Mouse (Mus musculus): ENCODE measurements at regions not wholly inside any gene's neighbourhood (a gene's known extent, or its start where the extent isn't known, plus 50 kb on each side); places are given as distances from the start of the nearest gene placed in this dataset.

- Histone ChIP-seq H3K4me1 (0 out of 2 replicates have a peak, but pooled peaks cover 2% of the 10 kb centered on the region), H3K27ac (no peak overlapping the region), H3K4me3 (no peak overlapping the region), H3K36me3 (no peaks in the 10 kb centered on the region), H3K27me3 (no peaks in the 10 kb centered on the region), H3K4me2 (replicated peaks) (no peak overlapping the region), H3K9me3 (replicated peaks) (no peaks in the 10 kb centered on the region), H3K9ac (no peak overlapping the region)
- ATAC-seq (ENCODE audit: low FRiP score) = no peak
- WGBS = 36% methylated on average over 3 of the region's 3 CpGs
These were observed 582.5 kb downstream of the Btbd3 start for GRCm38 (mm10) chr2:138838846-138839245.

DNA sequence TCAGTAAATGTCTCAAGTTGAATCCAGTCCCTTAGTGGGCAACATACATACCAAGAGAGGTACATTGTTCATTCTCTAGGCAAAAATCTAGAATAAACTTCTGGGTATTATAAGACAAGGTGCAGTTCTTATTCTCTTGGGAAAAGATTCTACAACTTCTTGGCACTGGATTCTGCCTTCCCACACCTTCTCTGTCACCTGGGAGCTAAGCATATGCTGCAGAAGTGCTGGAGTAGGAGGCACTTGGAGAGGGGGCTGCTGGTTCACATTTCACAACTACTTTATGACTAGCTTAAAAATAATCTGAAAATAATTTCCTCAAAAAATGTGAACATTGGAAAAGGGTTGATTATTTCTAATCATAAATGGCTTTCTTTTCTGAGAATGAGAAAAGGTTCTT is 602.8 kb downstream of the Btbd3 start:
- Histone ChIP-seq H3K9ac (no peak overlapping the region), H3K4me2 (replicated peaks) (no peak overlapping the region)
- ATAC-seq (ENCODE audit: low FRiP score) = no peak

DNA sequence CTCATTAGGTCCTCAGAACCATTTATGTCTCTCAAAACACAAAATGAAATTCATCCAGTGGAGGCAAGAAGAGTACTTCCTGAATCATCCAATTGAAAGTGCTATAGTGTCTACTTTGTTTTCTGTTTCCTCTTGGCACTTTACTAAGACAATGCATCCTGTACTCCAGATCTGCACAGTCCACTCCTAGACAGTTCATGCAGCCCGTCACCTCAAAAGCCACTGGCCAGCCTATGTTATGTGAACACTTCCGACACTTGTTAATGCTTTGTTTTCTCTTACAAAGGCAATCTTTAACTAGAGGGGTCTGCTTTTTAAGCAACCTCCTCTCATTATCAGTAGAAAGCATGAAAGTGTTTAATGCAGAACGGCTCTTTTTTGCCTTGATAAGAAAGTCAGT is 597.1 kb upstream of the Sptlc3 start:
- Histone ChIP-seq H3K4me1 (no peaks in the 10 kb centered on the region), H3K9me3 (replicated peaks) (no peaks in the 10 kb centered on the region), H3K4me2 (replicated peaks) (no peak overlapping the region), H3K36me3 (no peaks in the 10 kb centered on the region), H3K27me3 (no peaks in the 10 kb centered on the region), H3K27ac (no peak overlapping the region), H3K9ac (no peak overlapping the region), H3K4me3 (no peak overlapping the region)
- ATAC-seq (ENCODE audit: low FRiP score) = no peak
- WGBS = 56% methylated on average over 3 of the region's 3 CpGs

More for the DNA sequence above, 602.8 kb downstream of the Btbd3 start:
- Histone ChIP-seq H3K4me1 (no peaks in the 10 kb centered on the region), H3K9me3 (replicated peaks) (no peaks in the 10 kb centered on the region), H3K27me3 (no peaks in the 10 kb centered on the region), H3K36me3 (no peaks in the 10 kb centered on the region), H3K27ac (no peak overlapping the region), H3K4me3 (no peak overlapping the region)

DNA sequence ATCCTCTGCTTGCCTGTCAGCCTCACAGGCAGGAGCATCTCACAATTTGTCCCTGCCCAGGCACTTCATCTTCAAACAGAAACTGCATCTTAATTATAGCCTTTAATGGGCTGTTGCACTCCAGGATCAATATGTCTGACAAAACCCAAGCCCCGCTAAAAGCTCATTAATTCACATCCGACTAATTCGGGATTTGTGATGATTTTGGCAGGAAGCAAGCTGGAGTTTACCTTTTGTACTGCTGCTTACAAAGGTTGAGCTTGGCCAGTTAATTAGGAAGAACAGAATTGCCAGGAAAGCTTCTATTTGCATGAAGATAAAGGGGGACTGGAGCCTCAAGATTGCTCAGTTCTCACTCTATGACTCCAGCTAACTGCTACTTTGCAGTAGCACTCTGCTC is 596.6 kb upstream of the Sptlc3 start:
- no peak overlapping the region for H3K27ac ChIP-seq
- H3K4me2 ChIP-seq (replicated peaks) = no peak overlapping the region
- H3K36me3 ChIP-seq = no peaks in the 10 kb centered on the region
- no peak overlapping the region for H3K4me3 ChIP-seq
- no peak overlapping the region for H3K9ac ChIP-seq
- no peaks in the 10 kb centered on the region for H3K4me1 ChIP-seq
- ATAC-seq (ENCODE audit: low FRiP score) = no peak
- no peaks in the 10 kb centered on the region for H3K27me3 ChIP-seq
- WGBS = 36% methylated on average over 3 of the region's 3 CpGs
- no peaks in the 10 kb centered on the region for H3K9me3 ChIP-seq (replicated peaks)

DNA sequence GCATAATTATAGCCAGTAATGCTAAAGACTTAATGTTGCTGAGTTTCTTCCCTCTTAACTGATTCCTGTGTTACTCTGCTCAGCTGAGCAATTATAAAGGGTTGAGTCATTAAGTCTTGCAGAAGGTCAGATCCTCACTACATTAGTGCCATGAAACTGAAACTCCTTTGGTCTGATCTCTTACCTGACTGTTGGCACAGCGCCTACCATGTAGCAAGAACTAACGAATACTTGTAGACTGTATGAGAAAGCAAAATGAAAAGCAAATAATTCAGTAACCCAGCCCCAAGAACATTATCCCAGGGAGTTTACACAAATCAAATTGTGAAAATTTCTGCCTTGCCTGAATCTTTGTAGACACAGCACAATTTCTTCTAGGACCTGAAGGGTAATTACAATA is 556.5 kb upstream of the Sptlc3 start:
- H3K27ac ChIP-seq = no peak overlapping the region
- H3K4me3 ChIP-seq = no peak overlapping the region
- H3K27me3 ChIP-seq = no peaks in the 10 kb centered on the region
- H3K36me3 ChIP-seq = no peaks in the 10 kb centered on the region
- WGBS = 91% methylated on average over 2 of the region's 2 CpGs
- ATAC-seq (ENCODE audit: low FRiP score) = no peak
- H3K9me3 ChIP-seq (replicated peaks) = no peaks in the 10 kb centered on the region
- no peak overlapping the region for H3K9ac ChIP-seq
- no peak overlapping the region for H3K4me2 ChIP-seq (replicated peaks)
- H3K4me1 ChIP-seq = no peaks in the 10 kb centered on the region

DNA sequence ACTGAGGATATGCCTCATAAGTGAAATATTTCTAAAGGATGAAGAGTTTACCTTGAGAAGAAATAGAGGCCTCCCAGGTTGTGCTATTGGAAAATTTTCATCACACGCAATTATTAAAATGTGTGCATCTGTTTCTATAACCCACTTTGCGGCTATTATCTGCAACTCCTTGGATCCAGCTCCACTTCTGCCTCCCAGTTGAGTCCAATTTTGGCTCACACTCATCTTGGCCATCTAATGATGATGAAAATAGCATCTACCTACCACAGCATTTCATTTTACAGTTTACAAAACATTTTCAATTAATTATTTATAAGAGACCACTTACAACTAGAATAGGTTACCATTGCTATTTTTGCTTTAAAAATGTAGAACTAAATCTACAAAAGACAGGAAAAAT is 554.3 kb upstream of the Sptlc3 start:
- Histone ChIP-seq H3K4me1 (no peaks in the 10 kb centered on the region), H3K36me3 (no peaks in the 10 kb centered on the region), H3K9ac (no peak overlapping the region), H3K27ac (no peak overlapping the region), H3K9me3 (replicated peaks) (no peaks in the 10 kb centered on the region), H3K27me3 (no peaks in the 10 kb centered on the region), H3K4me3 (no peak overlapping the region), H3K4me2 (replicated peaks) (no peak overlapping the region)
- 96% methylated on average over 2 of the region's 2 CpGs for whole genome bisulfite sequencing
- ATAC-seq (ENCODE audit: low FRiP score) = no peak

DNA sequence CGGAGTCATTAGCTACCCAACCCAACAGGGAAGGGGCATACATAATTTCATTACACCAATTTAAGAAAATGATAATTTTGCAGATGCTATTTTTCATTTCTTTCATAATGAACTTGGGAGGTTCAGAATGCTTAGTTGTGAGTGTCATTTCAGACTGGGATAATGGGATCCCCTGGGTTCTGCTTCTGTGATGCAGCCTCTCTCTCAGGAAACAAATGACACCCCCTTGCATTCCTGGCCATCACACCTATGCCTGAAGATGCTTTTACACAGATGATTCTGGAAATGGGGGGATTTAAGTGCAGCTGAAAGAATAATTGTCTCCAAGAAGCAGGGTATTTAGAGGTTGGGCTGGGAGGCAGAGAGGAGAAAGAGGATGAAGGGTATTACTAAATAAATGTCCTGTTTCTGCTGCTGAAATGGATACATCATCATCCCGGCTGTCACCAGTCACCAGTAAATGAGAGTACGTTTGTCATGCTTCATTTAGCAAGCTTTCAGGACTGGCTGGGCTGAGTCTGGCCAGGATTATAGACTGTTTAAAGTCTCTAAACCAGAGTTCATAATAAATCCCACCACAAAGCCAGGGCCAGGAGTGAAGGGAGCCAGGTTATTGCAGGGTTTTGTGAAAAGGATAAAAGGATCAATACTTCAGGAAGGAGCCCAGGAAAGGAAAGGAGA is 527.5 kb upstream of the Sptlc3 start:
- H3K36me3 ChIP-seq = no peaks in the 10 kb centered on the region
- H3K9me3 ChIP-seq (replicated peaks) = no peaks in the 10 kb centered on the region
- H3K4me3 ChIP-seq = no peak overlapping the region
- no peaks in the 10 kb centered on the region; the same call in 1 of the 2 replicates for H3K4me1 ChIP-seq
- H3K27me3 ChIP-seq = no peaks in the 10 kb centered on the region
- H3K9ac ChIP-seq = no peak overlapping the region
- ATAC-seq (ENCODE audit: low FRiP score) = peak; percentile 84
- 42% methylated on average over 3 of the region's 3 CpGs for WGBS
- H3K4me2 ChIP-seq (replicated peaks) = no peak overlapping the region
- peak overlapping the region; percentile 55 for H3K27ac ChIP-seq

DNA sequence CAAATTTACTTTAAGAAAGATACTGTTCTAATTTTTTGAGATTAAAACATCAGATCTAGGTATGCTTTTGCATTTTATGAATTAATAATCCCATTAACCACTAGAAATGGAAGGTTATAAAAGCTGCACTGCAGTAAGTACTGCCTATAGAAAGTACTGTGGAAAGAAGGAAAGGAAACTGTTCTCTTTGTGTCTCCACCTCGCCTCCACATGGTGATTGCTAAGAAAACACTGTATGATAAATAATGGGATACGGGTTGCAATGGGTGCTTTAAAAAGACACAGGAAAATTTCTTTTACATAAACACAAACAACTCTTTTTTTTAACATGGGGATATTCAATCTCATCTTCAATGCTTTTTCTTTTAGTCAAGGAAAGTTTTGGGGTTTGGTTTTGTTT is 519.2 kb upstream of the Sptlc3 start:
- 54% methylated on average over 2 of the region's 2 CpGs for WGBS
- H3K4me1 ChIP-seq = no peaks in the 10 kb centered on the region
- H3K4me2 ChIP-seq (replicated peaks) = no peak overlapping the region
- H3K9me3 ChIP-seq (replicated peaks) = no peaks in the 10 kb centered on the region
- no peaks in the 10 kb centered on the region for H3K27me3 ChIP-seq
- H3K4me3 ChIP-seq = no peak overlapping the region
- no peak overlapping the region for H3K27ac ChIP-seq
- H3K36me3 ChIP-seq = no peaks in the 10 kb centered on the region
- ATAC-seq (ENCODE audit: low FRiP score) = no peak
- H3K9ac ChIP-seq = no peak overlapping the region

GRCm38 (mm10) chr2:138990031-138990430 is 503.7 kb upstream of the Sptlc3 start:
- WGBS = 51% methylated on average over 1 of the region's 1 CpGs
- no peaks in the 10 kb centered on the region for H3K9me3 ChIP-seq (replicated peaks)
- no peaks in the 10 kb centered on the region for H3K27me3 ChIP-seq
- H3K36me3 ChIP-seq = no peaks in the 10 kb centered on the region
- H3K4me1 ChIP-seq = no peaks in the 10 kb centered on the region
- no peak overlapping the region for H3K4me2 ChIP-seq (replicated peaks)
- H3K4me3 ChIP-seq = no peak overlapping the region
- H3K9ac ChIP-seq = no peak overlapping the region
- no peak overlapping the region for H3K27ac ChIP-seq
- no peak for ATAC-seq (ENCODE audit: low FRiP score)

- H3K27ac ChIP-seq = no peak overlapping the region
- H3K4me1 ChIP-seq = no peaks in the 10 kb centered on the region
- no peak overlapping the region for H3K4me3 ChIP-seq
- no peaks in the 10 kb centered on the region for H3K36me3 ChIP-seq
- WGBS = 75% methylated on average over 5 of the region's 5 CpGs
- H3K27me3 ChIP-seq = no peaks in the 10 kb centered on the region
- no peak for ATAC-seq (ENCODE audit: low FRiP score)
- H3K9me3 ChIP-seq (replicated peaks) = no peaks in the 10 kb centered on the region
- no peak overlapping the region for H3K9ac ChIP-seq
- H3K4me2 ChIP-seq (replicated peaks) = no peak overlapping the region
These were observed 461.5 kb upstream of the Sptlc3 start for GRCm38 (mm10) chr2:139032105-139032812.

GRCm38 (mm10) chr2:139034800-139035199 is 458.9 kb upstream of the Sptlc3 start:
- no peak for ATAC-seq (ENCODE audit: low FRiP score)
- whole genome bisulfite sequencing = 81% methylated on average over 3 of the region's 3 CpGs
- Histone ChIP-seq H3K4me1 (no peaks in the 10 kb centered on the region), H3K4me2 (replicated peaks) (no peak overlapping the region), H3K4me3 (no peak overlapping the region), H3K27ac (no peak overlapping the region), H3K27me3 (no peaks in the 10 kb centered on the region), H3K36me3 (no peaks in the 10 kb centered on the region), H3K9me3 (replicated peaks) (no peaks in the 10 kb centered on the region), H3K9ac (no peak overlapping the region)

GRCm38 (mm10) chr2:139041671-139042273 is 451.9 kb upstream of the Sptlc3 start:
- WGBS = 85% methylated on average over 3 of the region's 3 CpGs
- no peak for ATAC-seq (ENCODE audit: low FRiP score)
- no peaks in the 10 kb centered on the region for H3K4me1 ChIP-seq
- no peak overlapping the region for H3K4me2 ChIP-seq (replicated peaks)
- no peak overlapping the region for H3K27ac ChIP-seq
- H3K9me3 ChIP-seq (replicated peaks) = no peaks in the 10 kb centered on the region
- no peaks in the 10 kb centered on the region for H3K27me3 ChIP-seq
- H3K36me3 ChIP-seq = no peaks in the 10 kb centered on the region
- no peak overlapping the region for H3K4me3 ChIP-seq
- no peak overlapping the region for H3K9ac ChIP-seq

- ATAC-seq (ENCODE audit: low FRiP score) = no peak
- Histone ChIP-seq H3K27me3 (no peaks in the 10 kb centered on the region), H3K27ac (no peak overlapping the region), H3K9me3 (replicated peaks) (no peaks in the 10 kb centered on the region), H3K4me1 (no peaks in the 10 kb centered on the region), H3K4me2 (replicated peaks) (no peak overlapping the region), H3K36me3 (no peaks in the 10 kb centered on the region), H3K9ac (no peak overlapping the region), H3K4me3 (no peak overlapping the region)
- WGBS = 86% methylated on average over 3 of the region's 3 CpGs
These were observed 449.0 kb upstream of the Sptlc3 start for GRCm38 (mm10) chr2:139044684-139045083.

All from hindbrain, embryonic 12.5 days (tissue).